Mouse (Mus musculus): Measurements from ENCODE around the gene Dusp21. TPM values are rescaled to one million over a fixed set of nuclear protein-coding genes. Genes with fewer than 3 reads are reported as not detected.
A peak's percentile ranks its signal among the peaks of the same experiment; 100 is the strongest.

Gene Dusp21
- not detected in 2 replicates for polyA plus RNA-seq (2016; fragmentation: Nextera tagmentation; extraction: Ambion mirVana)

DNA sequence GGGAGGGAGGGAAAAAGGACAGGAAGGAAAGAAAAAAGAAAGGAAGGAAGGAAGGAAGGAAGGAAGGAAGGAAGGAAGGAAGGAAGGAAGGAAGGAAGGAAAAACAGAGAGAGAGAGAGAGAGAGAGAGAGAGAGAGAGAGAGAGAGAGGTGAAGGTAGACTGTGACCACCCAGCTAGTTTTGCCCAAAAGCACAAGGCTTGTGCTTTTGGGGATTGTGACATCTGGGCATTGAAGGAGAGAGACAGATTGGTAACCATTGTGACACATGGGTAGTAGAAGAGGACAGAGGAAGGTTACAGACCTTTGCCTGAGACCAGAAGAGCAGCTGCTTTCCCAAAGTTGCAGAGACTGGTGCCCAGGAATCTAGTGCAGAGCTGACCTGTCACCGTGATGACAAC is at the start of gene Dusp21:
Dusp21 (plus strand) TSS at position 301 of the 400 bp plus-strand sequence.
- H3K4me1 ChIP-seq (replicated peaks) = no peaks in the 10 kb centered on the region
- whole genome bisulfite sequencing = 74% methylated on average over 1 of the region's 1 CpGs
- H3K36me3 ChIP-seq = no peaks in the 10 kb centered on the region

DNA sequence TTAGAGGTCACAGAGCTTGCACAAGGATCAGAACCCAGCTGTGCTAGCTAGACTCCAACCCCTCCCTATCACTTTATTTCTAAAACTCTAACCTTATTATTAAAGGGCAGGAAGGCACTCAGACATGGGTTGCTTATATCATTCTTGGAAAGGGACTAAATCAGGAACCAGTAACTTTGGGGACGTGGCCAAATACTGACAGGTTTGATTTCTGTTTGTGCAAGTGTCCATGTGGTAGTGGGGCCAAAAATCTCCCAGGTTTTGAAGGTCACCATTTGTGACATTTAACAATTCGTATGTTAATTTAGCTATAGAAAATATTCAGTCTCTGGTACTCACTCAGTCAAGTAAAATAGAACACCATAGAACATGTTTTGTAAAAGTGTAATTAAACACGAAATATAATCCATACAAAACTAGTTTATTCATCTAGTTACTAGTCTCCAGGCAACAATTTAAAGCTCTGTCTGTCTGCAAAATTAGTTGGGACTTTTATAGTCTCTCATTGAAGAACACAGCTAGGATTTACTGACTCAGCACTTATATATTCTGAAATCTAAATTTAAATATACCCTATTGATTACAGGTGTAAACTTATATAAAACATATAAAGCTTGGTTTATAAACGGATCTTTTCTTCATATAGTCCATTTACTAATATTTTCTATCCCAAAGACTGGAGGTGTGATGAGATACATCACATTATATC is 15.2 kb downstream of the Dusp21 start:
- Histone ChIP-seq H3K4me2 (no peak overlapping the region), H3K27me3 (replicated peaks) (no peaks in the 10 kb centered on the region), H3K4me1 (replicated peaks) (no peaks in the 10 kb centered on the region), H3K36me3 (no peaks in the 10 kb centered on the region), H3K27ac (ENCODE audit: poor library complexity, severe bottlenecking) (no peak overlapping the region), H3K9ac (no peak overlapping the region; the same call in 1 of the 2 replicates), H3K4me3 (no peak overlapping the region), H3K9me3 (replicated peaks) (no peaks in the 10 kb centered on the region)
- ATAC-seq (ENCODE audit: insufficient number of reproducible peaks, low FRiP score) = no peak
- WGBS = 64% methylated on average over 4 of the region's 4 CpGs

More for the DNA sequence above, at the start of gene Dusp21:
- Histone ChIP-seq H3K27ac (ENCODE audit: poor library complexity, severe bottlenecking) (no peak within 1 kb of the TSS), H3K4me2 (no peak within 1 kb of the TSS), H3K9me3 (replicated peaks) (0 out of 2 replicates have a peak, but pooled peaks cover 2% of the 10 kb centered on the region), H3K9ac (no peak within 1 kb of the TSS), H3K4me3 (no peak within 1 kb of the TSS), H3K27me3 (replicated peaks) (no peaks in the 10 kb centered on the region; the same call in 1 of the 2 replicates)
- ATAC-seq (ENCODE audit: insufficient number of reproducible peaks, low FRiP score) = no peak

DNA sequence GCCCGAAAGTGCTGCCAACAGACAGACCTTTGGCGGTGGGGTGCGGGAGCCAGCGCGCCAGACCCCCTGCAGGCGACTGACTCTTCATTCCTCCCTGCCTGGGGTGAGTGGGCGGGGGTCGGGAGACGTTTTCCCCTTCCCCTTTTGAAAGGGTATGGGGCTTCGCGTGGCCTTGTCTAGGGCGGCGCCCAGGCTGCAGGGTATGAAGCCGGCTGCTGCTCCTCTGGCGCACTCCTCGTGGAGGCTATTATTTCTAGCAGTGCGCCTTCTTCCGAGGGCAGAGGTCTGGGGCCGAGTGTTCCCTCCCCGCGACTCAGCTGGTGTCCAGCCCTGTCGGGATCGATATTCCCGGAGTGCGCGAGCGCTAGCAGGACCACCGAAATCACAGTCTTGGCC is 16.1 kb downstream of the Dusp21 start:
- Histone ChIP-seq H3K4me2 (peak overlapping the region; percentile 74), H3K9ac (peak overlapping the region; percentile 78), H3K27ac (ENCODE audit: poor library complexity, severe bottlenecking) (peak overlapping the region; percentile 95), H3K36me3 (no peaks in the 10 kb centered on the region), H3K4me1 (replicated peaks) (no peaks in the 10 kb centered on the region), H3K9me3 (replicated peaks) (no peaks in the 10 kb centered on the region), H3K27me3 (replicated peaks) (no peaks in the 10 kb centered on the region), H3K4me3 (peak overlapping the region; percentile 75)
- peak; percentile 70 for ATAC-seq (ENCODE audit: insufficient number of reproducible peaks, low FRiP score)
- WGBS = under 1% methylated on average over 28 of the region's 28 CpGs

DNA sequence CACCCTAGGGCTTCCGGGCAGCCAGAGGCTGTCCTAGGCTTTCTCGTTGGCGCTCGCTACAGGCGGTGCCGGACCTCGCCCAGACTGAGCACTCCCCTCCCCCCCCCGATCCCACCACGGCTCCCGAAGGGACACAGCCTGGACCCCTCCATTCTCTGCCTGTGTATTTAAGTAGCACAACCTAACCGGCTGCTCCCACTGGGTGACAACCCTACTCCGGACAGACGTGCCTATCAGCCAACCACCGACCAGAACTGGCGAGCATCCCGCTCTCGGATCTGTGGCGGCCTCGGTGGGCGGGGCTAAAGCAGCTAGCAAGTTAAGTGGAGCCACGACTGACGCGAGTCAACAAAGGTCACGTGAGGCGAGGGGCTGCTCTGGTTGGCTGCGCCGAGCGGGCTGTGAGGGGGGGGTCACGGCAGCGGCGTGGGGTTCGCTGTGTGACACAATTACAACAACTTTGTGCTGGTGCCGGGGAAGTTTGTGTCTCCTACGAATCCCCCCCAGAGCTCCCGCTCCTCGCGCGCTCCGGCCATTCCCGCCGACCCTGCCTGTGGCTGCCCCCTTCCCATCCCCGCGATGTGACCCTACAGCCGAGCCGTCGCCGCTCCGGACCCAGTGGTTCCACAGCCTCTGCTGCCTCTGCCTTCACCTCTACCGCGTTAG is 16.7 kb downstream of the Dusp21 start, which contains the start of gene Kdm6a:
Kdm6a (plus strand) TSS at position 384 of the 666 bp plus-strand sequence.
- ATAC-seq (ENCODE audit: insufficient number of reproducible peaks, low FRiP score) = peak; percentile 96
- Histone ChIP-seq H3K27me3 (replicated peaks) (no peaks in the 10 kb centered on the region), H3K9ac (peak within 1 kb of the TSS; percentile 91), H3K27ac (ENCODE audit: poor library complexity, severe bottlenecking) (peak within 1 kb of the TSS; percentile 98), H3K4me1 (replicated peaks) (no peaks in the 10 kb centered on the region), H3K4me2 (peak within 1 kb of the TSS; percentile 74), H3K36me3 (no peaks in the 10 kb centered on the region), H3K4me3 (peak within 1 kb of the TSS; percentile 75), H3K9me3 (replicated peaks) (no peaks in the 10 kb centered on the region)
- WGBS = 0% methylated on average over 42 of the region's 50 CpGs

DNA sequence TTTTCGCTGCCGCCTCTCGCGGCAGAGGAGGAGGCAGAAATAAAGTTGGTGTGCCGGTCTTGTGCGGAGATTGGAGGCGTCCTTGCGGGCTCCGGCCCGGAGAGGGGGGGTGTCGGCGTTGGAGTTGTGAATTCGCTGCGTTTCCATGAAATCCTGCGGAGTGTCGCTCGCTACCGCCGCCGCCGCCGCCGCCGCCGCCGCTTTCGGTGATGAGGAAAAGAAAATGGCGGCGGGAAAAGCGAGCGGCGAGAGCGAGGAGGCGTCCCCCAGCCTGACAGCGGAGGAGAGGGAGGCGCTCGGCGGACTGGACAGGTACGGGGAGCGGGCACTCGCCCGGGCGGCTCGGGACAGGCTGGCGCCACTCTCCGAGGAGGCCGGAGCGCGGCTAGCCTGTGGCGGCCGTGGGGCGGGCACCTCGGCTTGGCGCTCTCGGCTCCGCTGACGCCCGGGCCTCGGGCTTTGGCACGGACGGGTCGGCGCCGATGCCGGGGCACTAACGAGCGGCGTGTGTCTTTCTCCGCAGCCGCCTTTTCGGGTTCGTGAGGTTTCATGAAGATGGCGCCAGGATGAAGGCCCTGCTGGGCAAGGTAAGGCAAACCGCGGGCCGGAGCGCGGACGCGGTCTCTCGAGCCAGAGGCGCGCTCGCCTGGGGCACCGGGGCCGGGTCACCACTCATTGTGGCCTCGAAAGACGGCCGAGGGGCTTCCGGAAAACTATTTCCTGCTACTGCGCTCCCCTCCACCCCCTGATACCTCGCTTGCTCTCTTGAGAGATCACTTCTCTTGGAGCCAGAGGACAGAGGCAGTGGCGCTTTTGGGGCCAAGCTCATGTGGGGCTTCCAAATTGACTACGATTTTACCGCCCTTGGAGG is 17.4 kb downstream of the Dusp21 start:
- Histone ChIP-seq H3K9ac (peak overlapping the region; percentile 91), H3K27ac (ENCODE audit: poor library complexity, severe bottlenecking) (peak overlapping the region; percentile 98), H3K4me3 (peak overlapping the region; percentile 75), H3K36me3 (no peaks in the 10 kb centered on the region), H3K4me1 (replicated peaks) (no peaks in the 10 kb centered on the region), H3K27me3 (replicated peaks) (no peaks in the 10 kb centered on the region), H3K4me2 (peak overlapping the region; percentile 56), H3K9me3 (replicated peaks) (no peaks in the 10 kb centered on the region)
- WGBS = 0% methylated on average over 80 of the region's 95 CpGs
- ATAC-seq (ENCODE audit: insufficient number of reproducible peaks, low FRiP score) = peak; percentile 40

DNA sequence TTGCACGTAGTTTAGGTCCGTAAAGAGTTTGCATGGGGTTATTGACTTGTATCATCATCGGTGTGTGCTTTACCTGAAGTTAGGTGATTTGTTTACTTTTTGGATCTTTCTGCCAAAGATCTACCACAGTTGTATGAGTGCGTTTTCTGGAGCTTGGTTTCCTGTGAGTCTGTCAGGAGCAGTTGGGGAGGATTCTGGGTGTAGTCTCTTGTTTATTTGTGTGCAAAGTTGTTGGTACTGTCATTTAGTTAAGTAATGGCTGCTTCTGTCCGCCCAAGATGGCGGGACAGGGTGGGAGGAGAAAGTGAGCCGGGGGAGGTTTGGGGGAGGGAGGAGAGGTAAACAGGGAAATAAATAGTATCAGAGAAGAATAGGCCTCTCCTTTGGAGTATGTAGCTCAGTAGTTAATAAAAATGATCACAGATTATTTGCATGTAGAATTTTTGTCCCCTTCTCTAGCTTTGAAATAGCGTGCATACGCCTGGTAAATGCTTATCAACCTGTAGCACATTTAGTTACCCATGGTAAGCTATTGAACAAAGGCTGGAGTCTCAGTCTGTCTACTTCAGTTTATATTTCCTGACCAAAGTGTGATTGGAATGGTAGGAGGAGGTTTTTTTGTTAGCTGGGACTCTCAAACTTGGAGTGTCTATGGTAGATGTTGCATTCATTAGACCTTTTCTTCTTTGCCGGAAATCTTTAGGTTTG is 18.4 kb downstream of the Dusp21 start:
- peak overlapping the region; percentile 98 for H3K27ac ChIP-seq (ENCODE audit: poor library complexity, severe bottlenecking)
- peak overlapping the region; percentile 75 for H3K4me3 ChIP-seq
- H3K27me3 ChIP-seq (replicated peaks) = no peaks in the 10 kb centered on the region
- ATAC-seq (ENCODE audit: insufficient number of reproducible peaks, low FRiP score) = no peak
- H3K4me2 ChIP-seq = peak overlapping the region; percentile 56
- no peaks in the 10 kb centered on the region for H3K4me1 ChIP-seq (replicated peaks)
- H3K36me3 ChIP-seq = no peaks in the 10 kb centered on the region
- 2% methylated on average over 10 of the region's 10 CpGs for WGBS
- peak overlapping the region; percentile 91 for H3K9ac ChIP-seq
- no peaks in the 10 kb centered on the region for H3K9me3 ChIP-seq (replicated peaks)

DNA sequence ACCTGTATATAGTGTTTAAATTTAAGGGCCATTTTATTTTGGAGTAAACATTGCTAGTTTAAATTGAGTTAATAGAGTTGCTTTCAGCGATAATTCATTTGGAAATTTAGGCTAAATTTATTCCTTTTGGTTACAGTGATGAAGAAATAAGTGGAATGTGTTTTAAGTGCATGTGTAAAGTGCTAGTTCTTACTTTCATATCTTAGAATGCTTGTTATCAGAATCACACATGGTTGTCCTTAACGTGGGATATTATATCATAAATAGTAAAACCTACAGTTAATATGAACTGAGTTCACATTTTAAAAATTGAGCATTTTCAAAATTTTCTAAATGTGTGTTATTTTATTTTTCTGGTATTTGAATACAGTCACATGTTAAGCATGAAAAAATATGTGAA is 19.5 kb downstream of the Dusp21 start:
- no peaks in the 10 kb centered on the region for H3K9me3 ChIP-seq (replicated peaks)
- no peaks in the 10 kb centered on the region for H3K4me1 ChIP-seq (replicated peaks)
- no peaks in the 10 kb centered on the region for H3K27me3 ChIP-seq (replicated peaks)
- H3K9ac ChIP-seq = no peak overlapping the region
- no peak overlapping the region for H3K4me3 ChIP-seq
- no peak for ATAC-seq (ENCODE audit: insufficient number of reproducible peaks, low FRiP score)
- H3K36me3 ChIP-seq = no peaks in the 10 kb centered on the region
- H3K4me2 ChIP-seq = no peak overlapping the region
- 47% methylated on average over 2 of the region's 2 CpGs for WGBS
- no peak overlapping the region for H3K27ac ChIP-seq (ENCODE audit: poor library complexity, severe bottlenecking)

DNA sequence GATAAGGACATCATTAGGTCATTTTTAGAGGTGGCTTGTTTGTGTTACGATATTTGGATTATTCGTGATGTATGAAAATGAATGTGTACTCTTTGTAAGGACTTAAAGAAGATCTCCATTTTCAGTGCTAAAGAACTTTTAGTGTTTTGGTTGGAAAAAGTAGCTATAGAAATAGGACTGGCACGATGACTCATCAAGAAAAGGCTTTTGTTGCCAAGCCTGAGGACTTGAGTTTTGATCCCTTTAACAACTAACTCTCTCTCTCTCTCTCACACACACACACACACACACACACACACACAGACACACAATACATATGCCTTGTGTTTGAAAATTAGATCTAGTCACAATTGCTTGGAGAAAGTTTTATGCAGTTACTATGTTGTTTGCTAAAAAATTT is 21.3 kb downstream of the Dusp21 start:
- no peaks in the 10 kb centered on the region for H3K36me3 ChIP-seq
- H3K4me2 ChIP-seq = no peak overlapping the region
- ATAC-seq (ENCODE audit: insufficient number of reproducible peaks, low FRiP score) = no peak
- no peaks in the 10 kb centered on the region for H3K27me3 ChIP-seq (replicated peaks)
- no peak overlapping the region for H3K27ac ChIP-seq (ENCODE audit: poor library complexity, severe bottlenecking)
- H3K4me3 ChIP-seq = no peak overlapping the region
- H3K4me1 ChIP-seq (replicated peaks) = no peaks in the 10 kb centered on the region
- WGBS = 81% methylated on average over 3 of the region's 3 CpGs
- no peak overlapping the region for H3K9ac ChIP-seq
- no peaks in the 10 kb centered on the region for H3K9me3 ChIP-seq (replicated peaks)

DNA sequence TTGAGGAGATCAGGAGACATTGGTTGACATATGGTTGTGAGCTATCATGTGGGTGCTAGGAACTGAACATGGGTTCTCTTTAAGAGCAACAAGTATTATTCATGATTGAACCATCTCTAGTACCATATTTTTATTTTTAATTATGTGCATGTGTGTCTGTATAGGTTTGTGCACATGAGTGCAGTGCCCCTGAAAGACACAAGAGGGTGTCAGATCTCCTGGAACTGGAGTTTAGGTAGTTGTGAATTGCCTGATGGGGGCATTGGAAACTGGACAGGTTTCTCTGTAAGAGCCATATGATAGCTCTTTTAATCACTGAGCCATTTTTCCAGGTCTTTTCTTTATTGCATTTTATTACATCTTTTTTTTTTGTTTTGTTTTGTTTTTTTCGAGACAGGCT is 23.3 kb downstream of the Dusp21 start:
- Histone ChIP-seq H3K36me3 (no peaks in the 10 kb centered on the region), H3K4me3 (no peak overlapping the region), H3K27me3 (replicated peaks) (no peaks in the 10 kb centered on the region), H3K4me1 (replicated peaks) (no peaks in the 10 kb centered on the region), H3K9me3 (replicated peaks) (no peaks in the 10 kb centered on the region), H3K27ac (ENCODE audit: poor library complexity, severe bottlenecking) (no peak overlapping the region), H3K4me2 (no peak overlapping the region), H3K9ac (no peak overlapping the region)
- WGBS = 100% methylated on average over 1 of the region's 1 CpGs
- no peak for ATAC-seq (ENCODE audit: insufficient number of reproducible peaks, low FRiP score)

DNA sequence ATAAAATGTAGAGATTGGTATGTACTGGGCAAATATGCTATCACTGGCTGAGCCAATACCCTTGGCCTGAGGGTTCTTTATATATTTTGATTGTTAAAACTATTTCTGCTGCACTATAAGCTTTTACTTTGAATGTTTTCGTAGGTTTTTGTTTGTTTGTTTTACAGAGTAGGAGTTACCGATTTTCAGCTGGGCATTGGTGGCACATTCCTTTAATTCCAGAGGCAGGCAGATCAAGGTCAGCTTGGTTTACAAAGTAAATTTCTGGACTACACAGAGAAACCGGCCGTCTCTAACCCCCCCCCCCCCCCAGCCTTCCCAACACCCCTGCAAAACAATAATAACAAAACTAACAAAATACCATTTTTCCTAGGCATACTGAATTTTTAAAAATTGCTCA is 29.2 kb downstream of the Dusp21 start:
- no peak for ATAC-seq (ENCODE audit: insufficient number of reproducible peaks, low FRiP score)
- Histone ChIP-seq H3K36me3 (no peaks in the 10 kb centered on the region), H3K4me3 (no peak overlapping the region), H3K27me3 (replicated peaks) (no peaks in the 10 kb centered on the region), H3K9ac (no peak overlapping the region), H3K27ac (ENCODE audit: poor library complexity, severe bottlenecking) (no peak overlapping the region), H3K9me3 (replicated peaks) (no peaks in the 10 kb centered on the region), H3K4me1 (replicated peaks) (peaks cover 10% of the 10 kb centered on the region; the same call in 1 of the 2 replicates), H3K4me2 (no peak overlapping the region)
- WGBS = 15% methylated on average over 4 of the region's 4 CpGs
